Mouse (Mus musculus): Measurements from ENCODE around the gene Trappc6b.

Trappc6b gene

GRCm38 (mm10) chr12:59055196-59055850, 5.9 kb downstream of the Trappc6b start:
- peak; percentile 73 for DNase-seq (ENCODE audit: low read depth)

- DNase-seq (ENCODE audit: low read depth), result no peak
Measured at GRCm38 (mm10) chr12:59053976-59054375, 7.3 kb downstream of the Trappc6b start.

GRCm38 (mm10) chr12:59053166-59053565, 8.1 kb downstream of the Trappc6b start:
- no peak for DNase-seq (ENCODE audit: low read depth)

GRCm38 (mm10) chr12:59052470-59052869, 8.8 kb downstream of the Trappc6b start:
- no peak for DNase-seq (ENCODE audit: low read depth)

GRCm38 (mm10) chr12:59040851-59041250, 20.4 kb downstream of the Trappc6b start:
- no peak for DNase-seq (ENCODE audit: low read depth)

GRCm38 (mm10) chr12:59039971-59040844, 21.1 kb downstream of the Trappc6b start:
- DNase-seq (ENCODE audit: low read depth), result peak; percentile 68

GRCm38 (mm10) chr12:59039162-59039970, 21.9 kb downstream of the Trappc6b start:
- DNase-seq (ENCODE audit: low read depth), result no peak

GRCm38 (mm10) chr12:59032101-59032500, 29.2 kb downstream of the Trappc6b start:
- DNase-seq (ENCODE audit: low read depth), result peak; percentile 72

GRCm38 (mm10) chr12:59021306-59021705, 40.0 kb downstream of the Trappc6b start:
- peak; percentile 73 for DNase-seq (ENCODE audit: low read depth)

- no peak for DNase-seq (ENCODE audit: low read depth)
Measured at GRCm38 (mm10) chr12:59019891-59020290, 41.4 kb downstream of the Trappc6b start.

GRCm38 (mm10) chr12:59017970-59018369, 43.3 kb downstream of the Trappc6b start:
- no peak for DNase-seq (ENCODE audit: low read depth)

- DNase-seq (ENCODE audit: low read depth), result peak; percentile 95
Measured at GRCm38 (mm10) chr12:59013234-59013633, 48.0 kb downstream of the Trappc6b start, which contains the start of gene Gemin2. Gene Gemin2, plus strand, starts transcription at chr12:59013393.

- no peak for DNase-seq (ENCODE audit: low read depth)
Measured at GRCm38 (mm10) chr12:59012710-59013091, 48.6 kb downstream of the Trappc6b start.

GRCm38 (mm10) chr12:59011844-59012709, 49.2 kb downstream of the Trappc6b start, which contains the start of gene Sec23a:
Gene Sec23a, minus strand, starts transcription at chr12:59012017.
- peak; percentile 99 for DNase-seq (ENCODE audit: low read depth)

GRCm38 (mm10) chr12:59011275-59011843, 49.9 kb downstream of the Trappc6b start:
- DNase-seq (ENCODE audit: low read depth), result no peak

- DNase-seq (ENCODE audit: low read depth), result peak; percentile 70
Measured at GRCm38 (mm10) chr12:59010482-59010881, 50.8 kb downstream of the Trappc6b start.
